In the genomic region with DNA sequence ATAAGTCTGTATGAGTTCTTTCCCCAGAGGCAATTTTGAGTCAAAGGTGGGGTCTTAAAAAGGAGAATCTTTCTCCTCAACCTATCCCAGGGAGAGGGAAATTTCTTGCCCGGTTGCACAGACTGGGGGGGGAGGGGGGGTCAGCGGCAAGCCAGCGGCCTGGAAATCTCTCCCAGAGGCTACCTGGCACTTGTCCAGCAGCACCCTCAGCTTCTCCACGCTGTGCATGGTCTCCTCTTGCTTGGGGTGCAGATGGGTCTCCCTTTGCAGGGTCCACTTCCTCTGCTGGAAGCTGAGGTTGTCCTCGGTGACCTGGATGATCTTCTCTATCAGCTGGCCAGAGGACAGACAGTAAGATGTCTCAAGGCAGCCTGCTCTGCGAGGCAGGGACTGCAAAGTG, we compare ENCODE assay signal across 28 mouse cellular contexts.
DNase-seq lines count a peak whose midpoint lies in the region; ATAC-seq and TF ChIP-seq lines count a peak whose summit lies in the region.
"Had no signal": no experiment of that assay in that cellular context is flagged by ENCODE, and none has a peak within 500 bp of the region (broad histone marks: within the 10 kb centered on the region; RNA-seq: fewer than 3 reads in every experiment).

No protein-coding gene starts in this region.

- H3K4me1 ChIP-seq in heart, embryonic 10.5 days, result peaks cover 58% of the 10 kb centered on the region
- peaks cover 42 to 67% of the 10 kb centered on the region in 2 experiments for H3K4me1 ChIP-seq in CH12.LX (ENCODE audit: control insufficient read depth in 1 of 2, insufficient read depth in 2 of 2)

- TF ChIP-seq EP300 in CH12.LX (IDR thresholded peaks at IDR 0.05; ENCODE audit: low read length), result no peak

- WGBS in heart, embryonic 10.5 days, result 36% methylated on average over 6 of the region's 6 CpGs
- WGBS in macrophage (ENCODE audit: missing documents), result 83% methylated on average over 3 of the region's 6 CpGs

- intact Hi-C loops in heart, postnatal 25 days (cut with DNase I), result loop anchor here (5.0 kb wide), 1 partner anchor 37 kb away; no protein-coding TSS in a partner anchor

- no peak for ATAC-seq in cerebellum, adult (ENCODE audit: insufficient number of reproducible peaks, low FRiP score, low TSS enrichment)
- ATAC-seq: forebrain, embryonic 14.5 days; forebrain, postnatal 0 days; hindbrain, embryonic 16.5 days; intestine, embryonic 15.5 days had no signal

- DNase-seq in heart, embryonic 10.5 days (ENCODE audit: low spot score), result no peak
- DNase-seq in heart, postnatal 25 days (ENCODE audit: low spot score), result no peak
- DNase-seq in kidney, postnatal 4 days, result peak; percentile 31 to 42
- no peak for DNase-seq in kidney, adult 11 months
- no peak for DNase-seq in CH12.LX (ENCODE audit: extremely low read depth)
- DNase-seq: adrenal gland, adult 2 months; adrenal gland, postnatal 14 days; B cell, adult 2 months; cerebellum, adult 11-12 months; cerebellum, adult 8-10 months; cerebellum, postnatal 10 days; cerebellum, postnatal 36 days; embryo, embryonic 11 days; forebrain, postnatal 0 days; gastrocnemius, adult 2 months; gastrocnemius, postnatal 14 days; heart, adult 2 months; heart, postnatal 14 days had no signal

- TF ChIP-seq POLR2A in CH12.LX (IDR thresholded peaks at IDR 0.05; ENCODE audit: low read depth, low read length), result no peak

- no peaks in the 10 kb centered on the region for H3K9me3 ChIP-seq in heart, embryonic 10.5 days
- H3K9me3 ChIP-seq in CH12.LX (replicated peaks; ENCODE audit: low read length), result peaks cover 3% of the 10 kb centered on the region
- H3K9me3 ChIP-seq: forebrain, embryonic 10.5 days; heart, embryonic 15.5 days; hindbrain, embryonic 10.5 days; hindbrain, embryonic 13.5 days; intestine, embryonic 15.5 days had no signal

- no peaks in the 10 kb centered on the region for H3K36me3 ChIP-seq in heart, embryonic 10.5 days
- H3K36me3 ChIP-seq in CH12.LX (replicated peaks in 1 of 2; ENCODE audit: control insufficient read depth in 1 of 2, insufficient read depth in 1 of 2, low read length in 1 of 2) (peaks cover 0 to 19% of the 10 kb centered on the region in 2 experiments), macrophage (ENCODE audit: inconsistent target) (no peaks in the 10 kb centered on the region)
- H3K36me3 ChIP-seq: forebrain, embryonic 10.5 days; heart, embryonic 15.5 days; hindbrain, embryonic 10.5 days; hindbrain, embryonic 13.5 days; intestine, embryonic 15.5 days had no signal

- no peak overlapping the region for H3K4me2 ChIP-seq in CH12.LX (ENCODE audit: insufficient read depth, low read depth, poor library complexity, severe bottlenecking)
- H3K4me2 ChIP-seq: heart, embryonic 11.5 days; heart, embryonic 15.5 days; hindbrain, embryonic 13.5 days; intestine, embryonic 15.5 days had no signal

- dilution Hi-C loops in CH12.LX (cut with MboI; ENCODE audit: extremely low pct_ligation_motif_present, extremely low pct_unique_long_range_greater_than_20kb, low sequenced_read_pairs), result no loop called here

- in situ Hi-C loops in CH12.LX (cut with MboI; ENCODE audit: low pct_ligation_motif_present, low pct_unique_long_range_greater_than_20kb, low sequenced_read_pairs), result loop anchor here (10.0 to 25.0 kb wide), 2 partner anchors 339 to 542 kb away; partner anchors contain the start of genes Clcnkb, Hspb7 and Tmem82

- no peak overlapping the region for H3K4me3 ChIP-seq in heart, embryonic 10.5 days
- H3K4me3 ChIP-seq in CH12.LX (replicated peaks in 1 of 3; ENCODE audit: low read depth in 2 of 3, low read length in 2 of 3, poor library complexity in 1 of 3) (peak overlapping the region in 1 of 3 experiments; percentile 29), macrophage (ENCODE audit: inconsistent target) (no peak overlapping the region)
- H3K4me3 ChIP-seq: forebrain, embryonic 10.5 days; gastrocnemius, adult 2 months; heart, adult 2 months; heart, embryonic 15.5 days; hindbrain, embryonic 10.5 days; hindbrain, embryonic 13.5 days; intestine, embryonic 15.5 days had no signal

- H3K79me2 ChIP-seq in CH12.LX (replicated peaks; ENCODE audit: control insufficient read depth, extremely low read depth, insufficient read depth, poor library complexity, severe bottlenecking), result no peaks in the 10 kb centered on the region
- H3K79me2 ChIP-seq in macrophage (ENCODE audit: inconsistent target), result no peaks in the 10 kb centered on the region

- TF ChIP-seq RAD21 in CH12.LX (IDR thresholded peaks at IDR 0.05; ENCODE audit: low read depth, low read length), result no peak

- H3K27ac ChIP-seq in heart, embryonic 10.5 days, result peak overlapping the region; percentile 85
- H3K27ac ChIP-seq in CH12.LX (ENCODE audit: insufficient read depth, low read depth), result peak overlapping the region; percentile 21
- peak overlapping the region; percentile 98 for H3K27ac ChIP-seq in macrophage
- H3K27ac ChIP-seq: forebrain, embryonic 10.5 days; gastrocnemius, adult 2 months; heart, adult 2 months; hindbrain, embryonic 10.5 days; hindbrain, embryonic 13.5 days; intestine, embryonic 15.5 days had no signal

- no peaks in the 10 kb centered on the region for H3K27me3 ChIP-seq in heart, embryonic 10.5 days (ENCODE audit: insufficient read depth, poor library complexity, severe bottlenecking)
- no peaks in the 10 kb centered on the region for H3K27me3 ChIP-seq in CH12.LX (replicated peaks)
- H3K27me3 ChIP-seq: heart, embryonic 15.5 days; hindbrain, embryonic 13.5 days; intestine, embryonic 15.5 days had no signal

- TF ChIP-seq CTCF in CH12.LX (conservative IDR thresholded peaks at IDR 0.05 in 1 of 2, IDR thresholded peaks at IDR 0.05 in 1 of 2; ENCODE audit: low read depth in 2 of 2, low read length in 2 of 2), result no peak

- H3K9ac ChIP-seq in CH12.LX (ENCODE audit: insufficient read depth, low read depth), result no peak overlapping the region
- H3K9ac ChIP-seq: forebrain, postnatal 0 days; heart, embryonic 15.5 days; hindbrain, embryonic 13.5 days; intestine, embryonic 15.5 days had no signal

TF ChIP-seq in CH12.LX, 34 proteins besides CTCF, POLR2A, EP300 and RAD21:
- no peak for TF ChIP-seq ZC3H11A (IDR thresholded peaks at IDR 0.05; ENCODE audit: low read depth, low read length)
- no peak for TF ChIP-seq MAZ (IDR thresholded peaks at IDR 0.05; ENCODE audit: low read depth, low read length)
- no peak for TF ChIP-seq NRF1 (IDR thresholded peaks at IDR 0.05; ENCODE audit: low read depth, low read length)
- TF ChIP-seq POLR2AphosphoS2 (IDR thresholded peaks at IDR 0.05; ENCODE audit: low read depth, low read length), result no peak
- no peak for TF ChIP-seq ZMIZ1 (IDR thresholded peaks at IDR 0.05; ENCODE audit: low read depth, low read length)
- TF ChIP-seq MXI1 (IDR thresholded peaks at IDR 0.05; ENCODE audit: low read depth, low read length), result no peak
- no peak for TF ChIP-seq CHD2 (IDR thresholded peaks at IDR 0.05; ENCODE audit: low read length)
- no peak for TF ChIP-seq CHD1 (IDR thresholded peaks at IDR 0.05; ENCODE audit: low read depth, low read length)
- no peak for TF ChIP-seq HCFC1 (IDR thresholded peaks at IDR 0.05; ENCODE audit: low read depth, low read length)
- no peak for TF ChIP-seq PAX5 (IDR thresholded peaks at IDR 0.05; ENCODE audit: low read length)
- no peak for TF ChIP-seq KAT2A (IDR thresholded peaks at IDR 0.05; ENCODE audit: insufficient replicate concordance, low read length)
- TF ChIP-seq SMC3 (IDR thresholded peaks at IDR 0.05; ENCODE audit: low read depth, low read length), result no peak
- no peak for TF ChIP-seq RCOR1 (conservative IDR thresholded peaks at IDR 0.05; ENCODE audit: low read depth, low read length)
- TF ChIP-seq SIN3A (IDR thresholded peaks at IDR 0.05; ENCODE audit: low read length), result no peak
TF ChIP-seq in CH12.LX: peak in this region for 0.

Comparison
In these comparisons a context has a peak if more than half of its experiments do, and no peak if none do; other contexts are left out.
1. DNase-seq: peak in kidney, postnatal 4 days (2 of 2); none in heart, embryonic 10.5 days (single experiment), heart, postnatal 25 days (single experiment), kidney, adult 11 months (single experiment) and CH12.LX (single experiment).
2. H3K27ac ChIP-seq: peak in every context shown above with its lines; median percentile 98 in macrophage; 85 in heart, embryonic 10.5 days; 21 in CH12.LX.